Mouse (Mus musculus) brain, embryonic 14.5 days (tissue): Measurements from ENCODE around the gene Rps3. TPM values are rescaled to one million over a fixed set of nuclear protein-coding genes. Genes with fewer than 3 reads are reported as not detected.
"Not testable (repeated sequence)": the region's sequence is repeated elsewhere in the genome, so short reads cannot be mapped to it uniquely, and the experiment has no call there.

Experiments
- DNase-seq: peaks from one replicate; pipeline ENCODE4 v3.0.0-alpha.2; 2011; ENCODE audit warnings: low read depth
- CTCF ChIP-seq: fragments of 200-500 bp; IDR thresholded peaks from 2 replicates; pipeline ENCODE4 v1.5.1; 2012; ENCODE audit warnings: inconsistent platforms, mild to moderate bottlenecking, moderate library complexity, borderline replicate concordance; ENCODE audit not compliant: insufficient read depth, insufficient read length; ENCODE audit errors: extremely low read depth
- POLR2A ChIP-seq: fragments of 200-500 bp; IDR thresholded peaks from 2 replicates; pipeline ENCODE4 v1.6.1; 2012; ENCODE audit warnings: mild to moderate bottlenecking, inconsistent platforms, borderline replicate concordance; ENCODE audit not compliant: poor library complexity, insufficient read depth, insufficient read length, severe bottlenecking; ENCODE audit errors: extremely low read depth
- polyA plus RNA-seq: library from polyadenylated mRNA; depleted of rRNA; stranded (reverse); fragments of >200 nt; gene quantifications from 2 replicates; pipeline ENCODE4 v1.2.3, GENCODE M21; 2012; rRNA removed

Rps3 gene
- 722 and 820 TPM in 2 replicates for polyA plus RNA-seq

DNA sequence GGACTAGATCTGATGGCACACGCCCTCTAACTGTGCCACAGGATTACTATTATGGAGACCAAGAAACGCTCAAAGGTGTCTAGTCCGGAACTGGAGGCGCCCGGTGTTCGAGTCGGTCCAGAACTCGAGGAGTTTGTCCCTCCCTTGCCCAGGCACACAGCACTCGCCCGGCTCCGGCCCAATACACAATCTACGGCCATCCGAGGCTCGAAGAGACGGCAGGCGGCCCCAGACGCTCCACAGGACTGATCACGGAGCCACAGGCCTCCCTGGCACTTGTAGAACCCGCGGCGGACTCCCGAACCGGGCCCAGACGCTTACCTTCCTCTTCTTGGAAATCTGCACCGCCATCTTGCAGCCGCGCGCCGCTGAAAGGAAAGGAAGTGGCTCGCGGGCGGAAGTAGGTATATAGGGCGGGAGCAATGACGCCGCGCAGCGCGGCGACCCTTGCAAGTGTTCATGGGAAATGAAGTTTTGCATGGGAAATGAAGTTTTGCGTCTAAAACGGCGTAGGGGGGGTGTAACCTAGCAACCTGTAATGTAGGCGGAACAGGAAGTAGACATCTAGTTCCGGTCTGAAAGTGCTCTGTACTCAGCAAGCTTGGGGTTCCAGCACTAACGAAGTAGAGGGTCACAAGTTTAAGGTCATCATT, at the start of gene Rps3:
Gene Rps3 (minus strand): TSS at position 468 of the 653 bp plus-strand sequence.
- DNase-seq, result peak; percentile 100
- no peak for TF ChIP-seq CTCF
- peak; percentile 76; the same call in 1 of the 2 replicates for TF ChIP-seq POLR2A

DNA sequence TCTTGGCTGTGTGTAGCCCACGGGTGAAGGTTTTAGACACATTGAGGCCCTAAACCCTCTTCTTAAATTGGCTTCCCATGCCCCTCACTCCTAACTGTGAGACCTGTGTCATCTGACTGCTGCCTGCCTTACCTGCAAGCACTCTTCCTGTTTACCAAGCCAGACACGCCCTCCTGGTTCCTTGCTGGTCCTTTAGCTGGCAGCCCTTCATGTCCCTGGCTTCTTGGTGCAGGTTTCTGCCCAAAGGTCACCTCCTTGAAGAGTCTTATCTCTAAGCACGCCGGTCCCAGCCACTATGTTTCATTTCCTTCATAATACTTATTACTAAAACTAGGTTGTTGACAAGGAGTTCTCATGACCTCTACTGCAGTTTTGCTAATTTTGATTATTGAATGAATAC, 49.0 kb upstream of the Rps3 start:
- TF ChIP-seq POLR2A (no peak), CTCF (no peak)
- no peak for DNase-seq

DNA sequence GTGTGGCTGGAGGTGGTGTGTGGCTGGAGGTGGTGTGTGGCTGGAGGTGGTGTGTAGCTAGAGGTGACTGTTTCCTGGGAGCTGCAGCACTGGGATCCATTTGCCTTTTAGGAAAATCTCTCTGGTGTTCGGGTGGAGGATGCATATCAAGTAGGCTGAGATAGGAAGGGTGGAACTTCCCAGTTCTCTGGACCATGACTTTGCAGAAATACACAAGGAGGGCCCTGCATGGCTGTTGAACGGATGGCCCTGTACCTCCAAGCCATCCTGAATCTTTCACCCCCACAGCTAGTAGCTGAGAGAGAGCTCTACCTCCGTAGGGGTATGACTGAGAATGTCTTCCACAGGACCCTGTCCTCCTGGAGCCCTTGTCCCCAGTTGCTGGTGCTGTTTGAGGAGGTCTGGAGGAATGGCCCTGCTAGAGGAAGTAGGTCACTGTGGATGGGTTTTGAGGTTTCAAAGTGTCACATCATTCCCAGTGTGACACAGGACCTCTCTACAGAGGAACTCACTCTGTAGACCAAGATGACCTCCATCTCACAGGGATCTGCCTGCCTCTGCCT, 48.0 kb upstream of the Rps3 start:
- no peak for DNase-seq
- TF ChIP-seq CTCF, result no peak
- no peak for TF ChIP-seq POLR2A

DNA sequence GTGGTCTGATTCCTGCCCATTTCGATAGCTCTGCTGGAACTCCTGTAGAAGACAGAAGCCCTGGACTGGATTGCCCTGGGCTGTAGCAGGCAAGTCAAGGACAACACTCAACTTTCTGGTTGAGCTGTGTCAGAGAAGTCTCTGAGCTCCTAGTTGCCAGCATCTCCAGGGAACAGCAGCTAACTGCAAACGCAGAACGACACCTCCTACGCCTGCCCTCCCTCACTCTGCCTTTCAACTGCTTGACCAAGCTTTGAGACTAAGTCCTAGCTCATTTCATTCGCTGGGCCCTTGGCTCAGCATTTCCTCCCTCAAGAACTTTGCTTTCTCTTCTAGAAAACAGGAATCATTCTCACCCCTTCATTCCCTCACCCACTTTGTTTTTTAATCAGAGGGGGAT, 45.9 kb upstream of the Rps3 start:
- TF ChIP-seq POLR2A (no peak), CTCF (no peak)
- no peak for DNase-seq

DNA sequence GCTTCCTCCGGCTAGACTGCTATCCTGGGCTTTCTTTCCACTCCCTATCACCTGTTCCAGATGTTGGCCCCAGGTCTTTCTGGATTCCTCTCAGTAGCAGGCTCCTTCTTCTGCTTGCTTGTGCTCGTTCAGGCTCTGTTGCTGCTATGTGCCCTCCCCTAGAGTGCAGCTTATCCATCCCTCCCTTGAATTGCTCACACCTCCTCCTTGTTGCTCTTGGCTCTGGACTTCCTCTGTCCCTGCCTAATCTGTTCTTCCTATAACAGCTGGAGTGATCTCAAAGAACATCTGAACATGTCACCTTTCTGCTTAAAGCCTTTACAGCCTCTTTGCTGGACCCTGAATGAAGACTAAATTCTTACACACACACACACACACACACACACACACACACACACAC, 45.0 kb upstream of the Rps3 start:
- TF ChIP-seq POLR2A (no peak), CTCF (no peak)
- no peak for DNase-seq

DNA sequence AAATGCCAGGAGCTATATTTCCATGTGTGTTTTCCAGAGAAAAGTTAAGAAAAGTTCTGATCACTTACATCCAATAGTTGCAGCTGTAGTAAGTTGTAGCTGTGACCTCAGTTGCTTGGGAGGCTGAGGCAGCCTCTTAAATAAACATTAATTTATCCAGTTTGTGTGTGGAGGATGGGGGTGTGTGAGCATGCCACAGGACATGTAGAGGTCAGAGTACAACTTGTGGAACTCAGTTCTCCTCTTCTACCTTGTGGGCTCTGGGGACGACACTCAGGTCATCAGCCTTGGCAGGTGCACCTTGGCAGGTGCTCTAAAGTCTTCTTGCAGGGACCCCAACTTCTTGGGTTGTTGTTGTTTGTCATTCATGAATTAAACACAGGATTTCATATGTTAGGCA, 40.3 kb upstream of the Rps3 start:
- TF ChIP-seq CTCF (no peak), POLR2A (no peak)
- DNase-seq, result no peak

DNA sequence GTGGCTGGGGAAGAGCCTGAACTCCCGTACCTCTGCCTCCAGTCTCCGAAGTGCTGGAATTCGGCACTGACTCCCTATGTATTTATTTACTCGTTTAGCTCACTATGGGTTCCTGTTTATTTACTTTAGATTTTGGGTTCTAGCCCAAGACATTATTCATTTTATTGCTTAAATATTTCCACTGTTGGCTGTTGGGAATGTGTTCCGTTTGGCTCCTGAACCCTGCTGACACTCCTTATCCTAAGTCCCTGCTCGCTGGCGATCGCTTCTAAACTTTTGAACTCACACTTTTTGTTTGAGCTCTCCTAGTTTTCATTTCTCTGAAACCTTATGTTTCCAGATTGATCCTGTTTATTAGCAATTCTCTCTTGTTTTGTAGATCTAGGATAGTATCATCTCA, 39.6 kb upstream of the Rps3 start:
- no peak for DNase-seq
- TF ChIP-seq CTCF (no peak), POLR2A (no peak)

DNA sequence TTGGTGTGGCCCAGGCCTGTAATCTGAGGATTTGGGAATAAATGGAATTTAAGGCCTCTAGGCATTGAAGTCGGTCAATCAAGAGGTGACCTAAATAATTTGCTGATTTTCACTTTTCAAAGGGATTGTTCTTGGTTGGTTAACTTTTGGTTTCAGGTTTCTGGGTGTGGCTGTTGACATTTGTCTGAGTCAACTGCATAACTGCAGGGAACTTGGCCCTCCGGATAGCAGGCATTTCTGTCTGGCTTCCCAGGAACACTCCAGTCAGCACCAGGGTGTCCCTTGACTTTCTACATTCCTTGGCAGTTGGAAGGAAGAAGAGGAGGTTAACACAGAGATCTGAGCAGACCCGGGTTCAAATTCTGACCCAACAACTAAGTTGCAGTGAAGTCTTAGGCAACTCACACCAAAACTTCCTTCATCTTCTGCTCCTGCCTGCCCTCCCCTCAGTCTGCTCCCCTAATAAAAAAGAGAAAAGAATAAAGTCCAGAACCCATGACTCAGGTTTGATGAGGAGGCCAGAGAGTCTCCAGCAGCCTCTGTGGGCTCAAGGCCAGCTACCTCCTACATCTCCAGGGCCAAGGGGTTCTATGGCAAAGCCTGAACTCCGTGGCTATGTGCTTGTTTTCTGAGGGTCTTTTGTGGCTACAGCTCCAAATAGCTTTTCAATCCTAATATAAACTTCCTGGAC, 35.6 kb upstream of the Rps3 start:
- no peak for DNase-seq
- no peak for TF ChIP-seq CTCF
- TF ChIP-seq POLR2A, result no peak

DNA sequence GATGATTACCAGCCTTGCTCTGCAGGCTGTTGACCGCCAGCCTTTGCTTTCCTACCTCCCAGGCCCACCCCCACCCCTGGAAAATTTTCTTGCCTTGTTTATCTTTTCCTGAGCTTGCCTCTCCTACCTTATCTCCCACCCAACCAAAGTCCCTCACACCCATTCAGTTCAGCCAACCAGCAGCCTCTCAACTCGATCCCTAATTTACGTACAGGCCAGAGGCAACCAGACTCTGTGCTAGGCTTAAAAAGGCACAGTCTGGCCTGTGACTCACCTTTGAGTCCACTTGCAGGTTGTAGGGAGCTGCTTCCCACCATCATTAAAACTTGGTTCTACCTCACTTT, 33.2 kb upstream of the Rps3 start:
- TF ChIP-seq CTCF (no peak), POLR2A (no peak)
- DNase-seq, result no peak

DNA sequence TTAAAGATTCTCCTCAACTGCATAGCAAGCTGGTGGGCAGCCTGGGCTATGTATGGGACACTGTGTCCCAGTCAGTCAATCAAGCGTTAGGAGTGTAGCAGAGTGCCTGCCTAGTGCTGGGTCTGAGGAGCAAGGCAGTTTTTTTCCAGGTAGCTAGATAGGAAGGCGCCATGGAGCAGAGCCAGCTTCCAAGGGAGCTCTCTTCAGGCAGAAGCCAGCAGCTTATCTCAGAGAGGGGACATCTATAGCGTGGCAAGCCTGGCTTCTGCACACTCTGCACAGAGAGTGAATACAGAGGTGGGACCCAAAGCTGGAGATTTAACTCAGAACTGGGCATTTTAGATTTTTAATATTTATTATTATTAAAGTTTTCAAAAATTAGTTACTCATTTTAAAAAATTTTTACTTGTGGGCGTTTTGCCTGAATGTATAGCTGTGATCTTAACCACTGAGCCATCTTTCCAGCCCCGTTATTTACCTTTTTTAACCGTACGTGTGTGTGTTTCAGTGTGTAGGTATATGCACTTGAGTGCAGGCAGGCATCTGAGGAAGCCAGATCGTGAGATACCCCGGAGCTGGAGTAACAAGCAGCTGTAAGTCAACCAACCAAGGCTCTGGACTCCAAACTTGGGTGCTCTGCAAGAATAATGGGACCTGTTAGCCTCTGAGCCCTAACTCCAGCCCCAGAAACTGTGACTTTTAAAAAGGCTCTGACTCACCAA, 32.7 kb upstream of the Rps3 start:
- DNase-seq, result no peak
- no peak for TF ChIP-seq CTCF

DNA sequence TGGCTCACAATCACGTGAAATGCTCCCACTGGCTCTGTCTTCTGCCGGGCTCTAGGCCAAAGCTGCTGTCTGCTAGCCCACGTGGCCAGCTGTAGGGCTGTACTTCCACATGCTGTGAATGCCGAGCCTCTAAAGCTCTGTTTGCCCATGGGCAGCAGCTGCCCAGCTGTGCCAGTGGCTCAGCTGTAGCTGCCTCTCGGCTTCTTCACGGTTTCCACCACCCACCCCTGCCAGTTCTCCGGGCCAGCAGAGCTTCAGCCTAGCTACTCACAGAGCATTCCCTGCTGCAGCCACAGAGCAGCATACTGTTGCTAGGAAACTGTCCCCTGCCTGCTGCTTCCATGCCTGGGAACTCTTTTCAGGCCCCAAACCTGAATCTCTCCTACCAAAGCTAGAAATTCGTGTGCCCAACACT, 26.6 kb upstream of the Rps3 start:
- peak; percentile 77 for DNase-seq
- TF ChIP-seq CTCF, result no peak
- TF ChIP-seq POLR2A, result no peak

DNA sequence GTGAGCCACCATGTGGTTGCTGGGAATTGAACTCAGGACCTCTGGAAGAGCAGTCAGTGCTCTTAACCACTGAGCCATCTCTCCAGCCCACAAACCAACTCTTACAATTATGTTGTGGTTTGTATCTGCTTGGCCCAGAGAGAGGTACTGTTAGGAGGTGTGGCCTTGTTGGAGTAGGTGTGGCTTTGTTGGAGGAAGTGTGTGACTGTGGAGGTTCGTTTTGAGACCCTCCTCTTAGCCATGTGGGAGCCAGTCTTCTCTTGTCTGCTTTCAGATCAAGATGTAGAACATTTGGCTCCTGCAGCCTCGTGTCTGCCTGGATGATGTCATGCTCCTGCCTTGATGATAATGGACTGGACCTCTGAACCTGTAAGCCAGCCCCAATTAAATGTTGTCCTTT, 24.6 kb upstream of the Rps3 start:
- not testable (repeated sequence) for DNase-seq
